Mouse (Mus musculus) ZHBTc4 (cell line): ENCODE data around the gene Stag2.
A peak's percentile ranks its signal among the peaks of the same experiment; 100 is the strongest.

Experiments used
- DNase-seq: peaks from one replicate; pipeline ENCODE4 v3.0.0-alpha.2; 2011; ENCODE audit warnings: low read depth, low spot score

Gene Stag2

GRCm38 (mm10) chrX:42215742-42216141 is 66.6 kb downstream of the Stag2 start:
- DNase-seq: no peak

GRCm38 (mm10) chrX:42250342-42250741 is 101.2 kb downstream of the Stag2 start:
- DNase-seq: no peak

GRCm38 (mm10) chrX:42272713-42273112 is 123.6 kb downstream of the Stag2 start:
- no peak for DNase-seq

DNA sequence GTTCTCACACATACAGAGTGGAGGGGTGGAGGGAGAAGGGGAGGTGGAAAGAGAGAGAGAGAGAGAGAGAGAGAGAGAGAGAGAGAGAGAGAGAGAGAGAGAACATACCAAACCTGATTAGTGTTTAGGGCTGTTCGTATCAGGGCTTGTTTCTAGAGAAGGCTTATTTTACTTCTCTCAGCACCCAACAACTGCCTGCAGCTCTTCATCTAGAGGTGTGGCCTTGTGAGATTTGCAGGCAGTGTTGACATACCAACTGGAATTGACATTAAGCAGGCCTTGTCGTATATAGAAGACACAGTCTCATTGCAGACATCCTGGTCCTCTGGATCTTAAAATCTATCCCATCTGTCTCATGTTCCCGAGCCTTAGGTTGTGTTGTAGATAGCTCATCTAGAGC is 141.1 kb downstream of the Stag2 start:
- DNase-seq: no peak

DNA sequence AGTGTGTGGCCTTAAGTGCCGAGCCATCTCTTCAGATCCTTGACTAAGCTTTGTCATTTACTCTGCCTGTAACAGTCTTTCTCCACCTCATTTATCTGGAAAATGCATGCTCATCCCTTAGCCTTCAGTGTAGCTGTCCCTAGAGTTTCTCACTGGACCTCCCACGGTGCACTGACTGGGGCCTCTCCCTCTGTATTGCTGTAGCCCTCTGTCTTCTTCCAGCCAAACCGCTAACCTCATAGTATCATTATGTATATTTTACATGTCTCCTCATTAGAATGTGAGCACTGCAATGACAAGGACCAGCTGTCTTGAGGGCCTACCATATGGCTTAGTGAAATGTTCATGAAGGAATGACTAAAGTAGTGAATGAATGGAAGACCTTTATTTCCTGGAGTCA is 166.1 kb downstream of the Stag2 start:
- no peak for DNase-seq

- peak; percentile 6 for DNase-seq
Observed at GRCm38 (mm10) chrX:42320424-42320823, 171.3 kb downstream of the Stag2 start.

- DNase-seq: no peak
Observed at GRCm38 (mm10) chrX:42321200-42321773, 172.2 kb downstream of the Stag2 start.

GRCm38 (mm10) chrX:42324848-42325247 is 175.7 kb downstream of the Stag2 start:
- no peak for DNase-seq
